Mouse (Mus musculus) left cerebral cortex, adult 2 months (tissue): ENCODE results near the gene Cog4. TPM values are rescaled to one million over a fixed set of nuclear protein-coding genes. Genes with fewer than 3 reads are reported as not detected.

Source experiments
- DNase-seq, 2 experiments: peaks; one replicate each; pipeline ENCODE4 v3.0.0; 2021 to 2022; ENCODE audit warnings: low spot score in 2 of 2, mixed read lengths in 1 of 2; ENCODE audit errors: extremely low spot score in 1 of 2
- H3K27ac ChIP-seq: fragments of 200-600 bp; 2 replicates; pipeline ENCODE4 v1.8.1; 2022
- H3K4me3 ChIP-seq: fragments of 200-600 bp; 2 replicates; pipeline ENCODE4 v1.8.1; 2022
- CTCF ChIP-seq: fragments of 200-600 bp; IDR thresholded peaks from 2 replicates; pipeline ENCODE4 v1.8.1; 2022; ENCODE audit warnings: antibody characterized with exemption, mild to moderate bottlenecking, moderate library complexity
- intact Hi-C: fragments of 180-260 bp; cut with DNase I; formaldehyde crosslinking; loops from one replicate; pipeline ENCODE4 v1.15.1; 2025
- total RNA-seq, 2 experiments: library from RNA; stranded (reverse); gene quantifications; 2 replicates each; pipeline ENCODE4 v1.2.3; 2021

The Cog4 gene
- total RNA-seq, 2 experiments from 2014 or later: 49.0 to 59.1 TPM

DNA sequence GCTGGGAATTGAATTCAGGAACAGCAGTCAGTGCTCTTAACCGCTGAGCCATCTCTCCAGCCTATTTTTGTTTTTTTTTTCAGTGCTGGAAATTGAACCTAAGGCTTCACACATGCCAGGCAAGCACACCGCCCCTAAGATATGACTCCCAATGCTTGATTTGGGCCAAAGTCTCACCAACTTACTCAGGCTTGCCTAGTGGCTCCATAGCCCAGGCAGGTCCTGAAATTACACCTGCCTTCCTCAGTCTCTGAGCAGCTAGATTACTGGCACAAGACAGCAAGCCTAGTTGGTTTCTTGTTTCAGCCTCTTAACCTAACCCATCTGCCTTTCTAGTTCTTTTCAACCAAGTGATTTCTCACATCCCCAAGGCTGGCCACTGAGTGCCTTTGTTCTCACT is 24.1 kb downstream of the Cog4 start:
- Histone ChIP-seq H3K4me3 (no peak overlapping the region), H3K27ac (no peak overlapping the region)
- intact Hi-C loops: no loop called here
- no peak for TF ChIP-seq CTCF
- no peak for DNase-seq

DNA sequence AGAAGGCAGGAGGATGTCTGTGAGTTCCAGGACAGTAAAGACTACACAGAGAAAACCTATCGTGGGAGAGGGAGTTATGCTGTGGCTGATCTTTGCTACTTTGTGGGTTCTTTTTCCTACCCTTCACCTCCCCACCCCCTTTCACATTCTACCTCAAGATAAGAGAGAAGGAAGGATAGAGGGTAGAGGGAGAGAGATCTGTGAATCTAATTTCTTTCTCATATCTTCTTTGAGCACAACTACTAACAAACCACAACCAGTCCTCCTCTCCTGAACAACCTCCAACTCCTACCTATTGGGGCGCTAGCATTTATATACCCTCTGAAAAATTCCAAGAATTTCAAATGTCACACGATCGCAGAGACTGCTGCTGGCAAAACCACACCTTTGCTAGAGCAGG is 31.5 kb downstream of the Cog4 start:
- Histone ChIP-seq H3K27ac (no peak overlapping the region), H3K4me3 (no peak overlapping the region)
- DNase-seq: no peak
- intact Hi-C loops: no loop called here
- TF ChIP-seq CTCF: no peak

DNA sequence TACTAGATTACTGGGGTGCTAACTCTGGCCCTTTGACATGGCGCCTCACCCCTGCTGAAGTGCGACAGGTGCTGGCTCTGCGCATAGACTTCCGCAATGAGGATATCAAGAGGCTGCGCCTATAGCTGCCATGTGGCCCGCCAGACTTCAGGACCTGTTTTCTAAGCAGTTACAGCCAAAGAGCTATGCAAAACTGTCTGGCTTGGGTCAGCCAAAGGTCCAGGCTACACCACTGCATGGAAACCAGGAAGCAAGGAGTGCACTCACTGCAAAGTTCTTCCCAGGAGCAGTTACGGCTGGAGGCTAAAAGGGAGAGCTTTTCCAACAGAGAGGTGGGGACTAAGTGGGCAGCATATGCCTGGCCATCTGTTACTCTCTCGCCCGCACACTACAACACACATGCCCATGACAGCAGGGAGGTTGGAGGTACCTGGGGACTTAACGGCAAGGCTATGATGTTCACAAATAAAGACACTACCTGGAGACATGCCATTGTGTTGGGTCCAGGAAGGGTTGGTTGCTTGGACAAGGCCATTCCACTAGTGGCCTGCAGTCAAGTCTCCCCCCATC is 35.4 kb downstream of the Cog4 start:
- DNase-seq: peak in 1 of 2 experiments; percentile 53
- TF ChIP-seq CTCF: no peak

DNA sequence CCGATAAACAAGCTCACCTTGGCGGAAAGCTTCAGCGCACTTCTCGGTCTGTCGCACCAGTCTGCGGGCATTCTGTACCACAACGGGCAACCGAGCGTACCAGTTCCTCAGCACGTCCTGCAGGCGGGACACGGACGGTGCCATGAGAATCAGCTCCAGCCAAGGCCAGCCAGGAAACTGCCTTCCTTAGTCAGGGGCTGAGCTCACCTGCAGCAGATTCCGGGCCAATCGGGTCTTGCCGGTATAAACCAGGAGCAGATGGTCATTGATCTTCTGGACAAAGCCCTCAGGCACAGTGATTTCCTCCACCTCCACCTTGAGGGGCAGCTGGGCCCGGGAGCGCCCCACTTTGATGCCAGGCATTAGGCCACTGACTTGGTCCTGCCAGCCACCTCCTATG is 37.4 kb downstream of the Cog4 start:
- no peak overlapping the region for H3K4me3 ChIP-seq
- no peak overlapping the region for H3K27ac ChIP-seq
- no peak for DNase-seq
- intact Hi-C loops: no loop called here
- TF ChIP-seq CTCF: no peak

More for the DNA sequence above, 35.4 kb downstream of the Cog4 start:
- intact Hi-C loops: no loop called here
- Histone ChIP-seq H3K4me3 (no peak overlapping the region), H3K27ac (no peak overlapping the region)

DNA sequence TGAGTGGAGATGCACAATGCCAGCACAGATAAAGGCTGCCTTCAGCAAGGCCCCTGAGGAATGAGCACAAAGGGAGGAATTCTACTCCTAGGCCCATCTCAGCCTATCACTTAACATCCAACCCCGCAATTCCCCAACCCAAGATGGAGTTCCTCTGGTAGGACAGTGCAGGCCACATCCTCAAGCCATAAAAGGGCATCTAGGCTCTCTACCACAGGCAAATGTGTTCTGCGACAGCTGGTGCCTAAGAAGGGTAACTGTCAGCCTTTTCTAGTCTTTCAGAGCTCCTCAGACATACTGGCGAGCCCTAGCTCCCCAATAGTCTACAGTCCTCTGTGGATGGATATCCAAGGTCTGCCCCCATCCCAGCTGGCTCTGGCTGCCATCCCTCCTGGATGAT is 40.2 kb downstream of the Cog4 start:
- no peak for TF ChIP-seq CTCF
- Histone ChIP-seq H3K4me3 (no peak overlapping the region), H3K27ac (no peak overlapping the region)
- DNase-seq: no peak
- intact Hi-C loops: no loop called here

DNA sequence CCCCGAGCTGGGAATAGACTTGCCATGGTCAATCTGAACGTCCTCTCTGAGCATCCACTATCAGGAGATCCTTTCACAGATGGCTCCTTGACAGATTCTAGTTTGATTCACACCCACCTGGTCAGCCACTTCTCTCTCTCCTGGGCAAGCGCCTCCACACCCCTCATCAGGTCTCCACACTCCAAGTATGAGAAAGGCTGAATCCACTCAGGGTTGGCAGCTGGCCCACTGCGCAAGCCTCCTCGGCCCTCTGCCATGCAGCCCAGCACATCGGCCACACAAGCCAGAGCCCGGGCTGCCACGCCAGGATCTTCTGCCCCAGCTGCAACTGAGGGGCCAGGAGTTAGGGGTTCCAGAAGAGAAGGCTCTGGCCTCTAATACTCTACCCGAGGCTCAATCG is 41.2 kb downstream of the Cog4 start:
- intact Hi-C loops: no loop called here
- TF ChIP-seq CTCF: no peak
- no peak overlapping the region for H3K27ac ChIP-seq
- no peak for DNase-seq
- H3K4me3 ChIP-seq: no peak overlapping the region

DNA sequence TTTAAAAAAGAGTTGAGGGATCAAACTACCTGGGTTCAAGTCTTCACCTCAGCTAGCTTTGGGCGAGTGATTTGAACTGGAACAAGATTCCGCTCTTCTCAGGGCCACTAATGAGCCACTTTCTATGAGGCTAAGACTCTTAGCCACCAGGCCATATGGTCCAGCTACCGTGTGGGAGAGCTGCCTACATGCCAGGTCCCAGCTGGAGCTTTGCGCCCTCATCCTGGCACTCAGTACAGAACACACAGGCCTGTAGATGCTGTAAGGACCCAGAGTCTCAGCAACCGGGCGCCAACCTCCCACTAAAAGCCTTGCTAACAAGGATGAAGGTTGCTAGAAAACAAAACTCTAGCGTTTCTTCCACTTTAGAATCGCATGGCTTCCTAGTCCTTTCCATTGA is 42.0 kb downstream of the Cog4 start:
- TF ChIP-seq CTCF: no peak

DNA sequence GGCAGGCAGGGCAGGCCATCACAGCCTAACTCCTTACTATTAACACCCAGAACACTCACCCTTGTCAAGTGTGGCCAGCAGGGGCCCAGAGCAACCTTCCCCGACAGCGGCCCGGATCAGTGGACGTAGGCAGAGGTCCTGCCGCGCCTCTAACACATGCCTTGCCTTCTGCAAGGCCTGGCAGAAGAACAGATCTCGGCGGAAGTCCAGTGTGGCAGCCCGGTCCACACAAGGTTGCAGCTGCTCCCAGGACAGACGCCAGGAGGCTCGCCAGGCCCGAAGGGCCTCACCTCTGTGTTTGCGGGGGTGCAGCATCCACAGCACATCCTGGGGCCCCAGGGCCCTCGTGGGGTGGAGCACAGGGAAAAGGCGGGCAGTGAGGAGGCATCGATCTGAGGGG is 42.5 kb downstream of the Cog4 start:
- TF ChIP-seq CTCF: no peak
- H3K27ac ChIP-seq: no peak overlapping the region
- intact Hi-C loops: no loop called here
- DNase-seq: no peak
- no peak overlapping the region for H3K4me3 ChIP-seq

More for the DNA sequence above, 42.0 kb downstream of the Cog4 start:
- no peak for DNase-seq
- intact Hi-C loops: no loop called here
- Histone ChIP-seq H3K4me3 (no peak overlapping the region), H3K27ac (no peak overlapping the region)

DNA sequence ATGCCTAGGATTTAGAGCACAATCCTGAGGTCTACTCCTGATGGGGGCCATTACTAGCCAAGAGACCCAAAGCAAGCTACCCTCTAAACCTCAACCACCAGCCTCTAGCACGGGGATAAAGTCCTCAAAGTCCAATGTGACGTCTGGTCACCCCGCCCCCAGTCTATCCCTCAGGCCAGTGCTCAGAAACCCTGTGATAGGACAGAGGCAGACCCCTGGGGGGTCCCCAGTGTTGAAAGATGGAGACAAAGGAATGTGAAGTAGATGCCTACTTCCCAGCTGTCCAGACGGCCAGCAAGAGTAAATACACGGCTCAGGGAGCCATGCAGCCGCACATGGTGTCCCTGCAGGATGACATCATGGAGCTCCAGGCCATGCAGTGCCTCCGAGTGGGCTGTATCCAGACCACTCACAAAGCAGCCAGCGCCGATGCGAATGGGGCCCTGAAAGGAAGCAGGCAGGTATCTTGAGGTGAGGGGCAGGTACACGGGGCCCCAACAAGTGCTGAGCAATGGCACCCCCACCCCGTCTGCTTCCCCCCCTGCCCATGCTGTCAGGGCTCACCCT is 43.6 kb downstream of the Cog4 start:
- H3K27ac ChIP-seq: no peak overlapping the region
- TF ChIP-seq CTCF: no peak
- intact Hi-C loops: no loop called here

DNA sequence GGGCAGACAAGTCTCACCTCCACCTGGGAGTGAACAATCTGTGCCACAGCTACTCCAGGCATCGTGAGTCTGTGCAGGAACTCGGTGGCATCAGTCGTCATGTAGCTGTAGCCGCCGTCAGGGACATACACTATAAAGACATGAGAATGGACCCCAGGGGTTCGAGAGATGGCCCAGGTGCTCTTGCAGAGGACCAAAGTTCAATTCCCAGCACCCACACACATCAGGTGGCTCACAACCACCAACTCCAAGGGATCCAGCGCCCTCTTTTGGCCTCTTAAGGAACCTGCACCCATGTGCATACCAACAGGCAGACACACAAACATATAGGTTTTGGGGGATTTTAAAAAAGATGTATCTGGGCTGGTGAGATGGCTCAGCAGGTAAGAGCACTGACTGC is 45.6 kb downstream of the Cog4 start:
- DNase-seq: no peak
- intact Hi-C loops: no loop called here
- Histone ChIP-seq H3K27ac (no peak overlapping the region), H3K4me3 (no peak overlapping the region)
- no peak; the same call in 1 of the 2 replicates for TF ChIP-seq CTCF

More for the DNA sequence above, 43.6 kb downstream of the Cog4 start:
- no peak for DNase-seq
- H3K4me3 ChIP-seq: no peak overlapping the region

DNA sequence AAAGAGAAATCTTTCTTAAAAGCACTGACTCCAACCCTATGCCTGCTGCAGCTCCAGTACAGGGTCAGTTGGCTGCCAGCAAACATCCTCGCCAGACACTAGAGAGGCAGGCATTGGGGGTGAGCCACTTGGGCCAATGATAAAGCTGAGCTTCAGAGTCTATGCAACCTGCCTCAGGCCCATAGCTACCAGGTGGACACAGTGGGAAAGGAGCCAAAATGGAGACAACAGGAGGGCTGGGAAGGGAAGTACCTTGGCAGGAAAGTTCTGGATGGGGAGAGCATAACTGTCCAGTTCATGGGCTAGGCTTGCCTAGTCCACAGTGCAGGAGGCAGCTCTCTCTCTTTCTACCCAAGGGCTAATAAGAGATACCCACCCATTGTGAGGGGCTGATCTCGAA is 46.5 kb downstream of the Cog4 start:
- Histone ChIP-seq H3K27ac (no peak overlapping the region), H3K4me3 (no peak overlapping the region)
- DNase-seq: no peak
- intact Hi-C loops: no loop called here
- no peak for TF ChIP-seq CTCF

DNA sequence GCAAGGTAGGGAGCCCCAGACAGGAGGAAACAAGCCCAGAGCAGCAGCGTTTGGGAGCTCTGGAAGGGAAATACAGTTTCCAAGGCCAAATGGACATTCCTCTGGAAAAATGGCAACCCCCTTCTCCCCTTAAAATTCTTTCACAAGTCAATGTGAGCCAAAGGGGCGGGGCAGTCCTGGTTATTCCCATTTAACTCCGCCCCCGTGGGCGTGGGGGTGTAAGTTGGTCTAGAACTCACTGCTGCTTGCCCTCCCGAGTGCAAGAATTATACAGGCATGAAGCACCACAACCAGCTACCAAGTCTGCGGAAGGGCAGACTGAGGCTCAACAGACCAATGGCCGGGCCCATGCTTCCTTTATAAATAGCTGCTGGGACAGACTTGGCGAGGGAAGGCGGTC is 48.5 kb downstream of the Cog4 start:
- no peak for TF ChIP-seq CTCF
- intact Hi-C loops: no loop called here
- DNase-seq: no peak
- no peak overlapping the region for H3K4me3 ChIP-seq
- no peak overlapping the region for H3K27ac ChIP-seq

DNA sequence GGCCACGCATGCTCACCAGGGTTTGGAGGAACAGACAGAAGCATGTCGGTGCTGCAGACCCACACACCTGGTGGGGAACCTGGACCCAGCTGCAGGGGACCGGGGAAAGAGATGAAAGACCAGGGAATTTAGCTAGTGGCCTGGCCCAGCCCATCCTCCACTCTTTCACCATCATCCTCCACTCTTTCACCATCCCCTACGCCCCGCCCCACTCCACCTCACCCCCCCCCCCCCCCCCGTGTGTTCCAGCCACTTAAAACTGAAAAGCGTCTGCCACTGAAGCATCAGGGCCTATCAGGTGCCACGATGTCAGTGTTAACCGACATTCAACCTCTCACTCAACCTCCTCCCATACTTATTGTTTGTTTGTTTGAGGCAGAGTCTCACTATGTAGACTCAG is 48.9 kb downstream of the Cog4 start:
- Histone ChIP-seq H3K4me3 (no peak overlapping the region), H3K27ac (no peak overlapping the region)
- no peak for TF ChIP-seq CTCF
- no peak for DNase-seq
- intact Hi-C loops: no loop called here
